Mouse (Mus musculus): ENCODE results near the gene Nhs. TPM values are rescaled to one million over a fixed set of nuclear protein-coding genes. Genes with fewer than 3 reads are reported as not detected.

The Nhs gene
- polyA plus RNA-seq, 1 experiment from 2014 or later = 0.34 TPM

GRCm38 (mm10) chrX:162020039-162020566 lies 139.4 kb downstream of the Nhs start:
- no peak for DNase-seq (ENCODE audit: low spot score)

DNA sequence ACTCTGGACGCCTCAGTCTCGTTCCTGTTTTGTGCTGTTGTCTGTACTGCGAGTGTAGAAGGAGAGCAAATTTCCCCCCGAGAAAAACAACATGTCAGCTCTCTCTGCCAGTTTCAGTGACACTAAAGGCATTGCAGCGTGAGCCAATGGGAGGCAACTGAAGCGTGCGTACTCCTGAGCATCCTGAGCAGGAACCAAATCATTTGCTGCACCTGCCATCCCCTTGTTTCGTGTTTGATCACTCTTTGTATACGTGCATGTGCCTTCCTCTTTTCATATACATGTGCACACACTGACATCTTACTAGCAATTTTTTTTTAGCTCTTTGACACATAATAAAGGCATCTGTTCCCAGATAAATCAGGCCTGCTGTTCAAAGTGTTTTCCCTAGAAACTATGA lies 142.1 kb downstream of the Nhs start:
- no peak for DNase-seq (ENCODE audit: low spot score)

GRCm38 (mm10) chrX:162012570-162012969 lies 147.0 kb downstream of the Nhs start:
- DNase-seq (ENCODE audit: low spot score) = no peak

DNA sequence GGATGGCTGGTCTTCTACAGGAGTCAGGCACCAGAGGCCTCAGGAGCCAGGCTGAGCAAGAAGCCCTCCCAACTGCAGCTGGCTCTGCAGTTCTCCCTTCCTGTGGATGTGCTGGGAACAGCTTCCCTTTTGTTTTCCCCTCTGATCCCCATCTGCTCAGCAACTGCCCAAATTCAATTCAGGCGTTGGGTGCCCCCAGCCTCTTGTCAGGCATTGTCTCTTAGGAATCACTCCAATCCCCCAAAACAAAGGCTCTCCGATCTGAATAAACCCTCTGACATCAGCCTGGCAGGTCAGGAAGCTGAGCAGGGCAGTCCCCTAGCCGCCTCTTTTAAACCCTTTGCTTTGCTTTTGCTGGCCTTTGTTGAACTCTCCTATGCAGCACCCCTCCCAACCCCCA lies 149.7 kb downstream of the Nhs start:
- no peak for DNase-seq (ENCODE audit: low spot score)

GRCm38 (mm10) chrX:162003818-162004217 lies 155.7 kb downstream of the Nhs start:
- DNase-seq (ENCODE audit: low spot score) = no peak

DNA sequence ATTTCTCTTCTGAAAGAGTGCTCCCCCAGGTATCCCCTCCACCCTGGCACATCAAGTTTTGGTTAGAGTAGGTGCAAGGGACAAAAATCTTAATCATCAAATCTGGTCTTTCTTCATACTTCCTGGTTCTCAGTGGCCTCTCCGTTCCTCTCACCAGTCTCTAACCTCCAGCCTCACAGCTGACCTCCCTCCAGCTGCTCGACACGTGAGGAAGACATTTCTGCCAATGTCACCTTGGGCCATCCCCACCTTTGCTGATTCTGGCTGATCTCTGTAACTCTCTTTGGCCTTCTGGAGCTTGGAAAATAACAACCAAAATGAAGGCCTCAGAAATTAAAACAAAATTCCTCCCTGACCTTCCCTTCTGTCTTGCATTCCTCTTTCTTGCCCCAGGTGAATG lies 160.7 kb downstream of the Nhs start:
- DNase-seq (ENCODE audit: low spot score) = no peak

GRCm38 (mm10) chrX:161997170-161997795 lies 162.2 kb downstream of the Nhs start:
- DNase-seq (ENCODE audit: low spot score) = no peak

- DNase-seq (ENCODE audit: low spot score) = no peak
Measured at GRCm38 (mm10) chrX:161990171-161990570, 169.4 kb downstream of the Nhs start.

GRCm38 (mm10) chrX:161984961-161985360 lies 174.6 kb downstream of the Nhs start:
- DNase-seq (ENCODE audit: low spot score) = no peak

- no peak for DNase-seq (ENCODE audit: low spot score)
Measured at GRCm38 (mm10) chrX:161981399-161981798, 178.1 kb downstream of the Nhs start.

GRCm38 (mm10) chrX:161979946-161980345 lies 179.6 kb downstream of the Nhs start:
- no peak for DNase-seq (ENCODE audit: low spot score)

DNA sequence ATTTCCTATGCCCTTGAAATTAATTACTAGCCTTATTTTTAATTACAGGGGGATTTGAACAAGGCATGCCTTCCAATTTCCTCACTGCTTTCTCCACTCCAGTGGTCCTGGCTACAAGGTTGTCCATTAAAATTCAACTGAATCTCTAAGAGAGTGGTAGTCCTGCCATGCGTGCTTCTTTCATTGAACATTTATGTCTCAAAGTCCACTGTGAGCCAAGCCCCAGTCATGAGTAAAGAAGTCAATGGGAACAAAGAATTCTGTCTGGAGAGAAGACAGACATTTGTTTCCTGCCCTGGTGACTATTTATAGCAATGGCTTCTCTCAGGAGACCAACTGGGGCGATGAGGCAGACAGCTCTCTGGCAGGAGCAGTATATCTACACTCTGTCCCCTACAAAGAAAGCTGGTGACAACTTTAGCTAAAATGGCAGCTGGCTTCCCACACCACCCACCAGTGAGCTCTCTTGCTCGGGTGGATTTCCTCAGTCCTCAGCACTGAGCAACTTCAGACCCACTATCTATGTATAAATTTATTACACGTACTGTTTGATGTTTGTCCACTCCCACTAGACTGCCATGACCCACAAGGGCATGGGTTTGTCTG lies 182.2 kb downstream of the Nhs start:
- DNase-seq (ENCODE audit: low spot score) = no peak

DNA sequence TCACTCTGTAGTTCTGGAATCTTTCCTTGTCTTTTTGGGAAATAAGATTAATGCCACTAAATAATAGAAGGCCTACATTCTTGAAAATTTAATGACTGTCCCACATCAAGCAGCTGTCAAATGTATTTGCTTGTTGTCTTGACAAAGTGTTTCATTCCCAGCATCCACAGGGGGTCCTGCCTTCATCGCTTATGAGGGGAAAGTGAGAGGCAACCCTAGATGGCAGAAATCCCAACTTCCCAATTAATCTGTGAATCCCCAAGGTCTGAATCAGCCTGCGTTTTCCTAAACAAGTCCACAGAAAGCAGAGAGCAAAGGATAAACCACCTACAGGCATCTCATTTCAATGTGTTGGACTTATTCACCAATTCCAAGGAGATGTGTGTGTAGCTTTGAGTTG lies 183.2 kb downstream of the Nhs start:
- no peak for DNase-seq (ENCODE audit: low spot score)

DNA sequence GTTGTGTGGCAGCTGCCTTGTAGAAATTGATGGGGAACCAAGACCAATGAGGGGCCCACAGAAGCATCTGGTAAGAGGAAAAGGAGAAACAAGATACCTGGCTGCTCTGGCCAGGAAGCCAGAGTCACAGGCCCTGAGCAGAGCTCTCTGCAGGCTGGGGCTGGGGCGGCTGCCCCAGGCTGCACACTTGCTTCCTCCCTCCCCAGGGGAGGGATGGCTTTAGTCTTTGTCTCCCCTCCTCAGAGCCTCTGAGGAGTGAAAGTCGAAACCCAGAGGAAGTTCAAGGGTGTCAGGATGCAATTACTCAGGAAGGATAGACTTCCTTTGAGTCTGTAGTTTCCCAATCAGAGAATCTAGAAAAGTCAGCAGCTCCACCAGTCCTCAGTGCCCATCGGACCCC lies 186.0 kb downstream of the Nhs start:
- no peak for DNase-seq (ENCODE audit: low spot score)

DNA sequence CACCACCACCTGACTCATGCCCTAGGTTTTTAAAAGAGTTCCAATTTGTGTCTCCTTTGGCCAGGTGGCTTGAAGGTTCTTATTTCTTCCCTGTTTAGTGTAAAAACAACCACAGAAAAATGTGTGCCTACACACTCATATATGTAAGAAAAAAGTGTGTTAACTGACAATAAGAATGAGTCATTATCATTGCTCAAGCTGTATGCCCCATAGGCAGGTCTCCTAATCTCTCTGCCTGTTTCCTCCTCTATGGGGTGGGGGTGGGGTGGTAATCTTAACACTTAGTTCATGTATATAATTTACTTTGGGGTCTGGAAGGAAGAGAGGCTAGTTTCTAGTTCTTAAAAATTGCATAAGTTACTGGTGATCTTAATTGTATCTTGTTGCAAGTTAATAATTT lies 186.8 kb downstream of the Nhs start:
- DNase-seq (ENCODE audit: low spot score) = no peak

DNA sequence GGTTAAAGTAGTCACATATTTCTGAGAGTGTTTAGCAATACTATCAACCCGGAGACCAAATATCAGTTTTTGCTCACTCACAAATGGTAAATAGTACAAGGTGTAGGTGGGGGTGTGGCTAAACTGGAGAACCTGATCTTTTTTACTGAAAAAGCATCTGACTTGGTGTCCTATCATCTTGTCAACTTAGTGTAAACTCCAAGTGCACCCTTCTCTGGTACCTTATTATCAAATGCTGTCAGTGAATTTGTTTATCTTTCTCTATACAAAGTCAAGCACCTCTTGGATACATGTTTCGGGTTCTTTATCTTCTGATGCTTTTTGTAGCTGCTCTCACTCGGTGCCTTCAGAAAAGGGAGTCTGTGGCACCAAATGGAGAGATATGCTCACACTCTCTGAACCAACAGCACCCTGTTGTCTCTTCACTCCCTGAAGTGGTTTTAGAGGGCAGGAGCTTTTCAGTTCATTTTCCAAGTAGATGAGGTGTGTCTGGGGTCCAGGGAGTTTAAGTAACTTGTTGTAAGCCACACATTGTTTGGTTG lies 187.5 kb downstream of the Nhs start:
- DNase-seq (ENCODE audit: low spot score) = no peak

- DNase-seq (ENCODE audit: low spot score) = no peak
Measured at GRCm38 (mm10) chrX:161971131-161971530, 188.4 kb downstream of the Nhs start.

DNA sequence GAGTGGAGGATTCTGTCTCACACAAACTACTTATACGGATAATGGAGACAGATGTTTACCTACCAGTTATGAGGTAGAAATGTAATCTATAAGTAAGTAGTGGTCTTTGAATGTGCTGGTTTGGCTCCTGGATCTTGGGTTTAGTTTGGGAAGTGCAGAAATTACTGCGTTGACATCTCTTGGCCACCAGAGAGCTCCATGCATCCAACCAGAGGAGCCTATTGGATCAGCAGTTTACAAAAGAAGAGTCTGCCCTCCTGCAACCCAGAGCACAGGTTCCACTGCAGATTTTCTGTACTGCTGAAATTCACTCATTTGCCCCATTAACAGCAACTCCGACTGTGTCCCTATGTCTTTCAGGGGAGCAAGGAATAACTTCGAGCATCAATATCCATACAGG lies 191.8 kb downstream of the Nhs start:
- DNase-seq (ENCODE audit: low spot score) = no peak

GRCm38 (mm10) chrX:161963372-161963771 lies 196.2 kb downstream of the Nhs start:
- no peak for DNase-seq (ENCODE audit: low spot score)

DNA sequence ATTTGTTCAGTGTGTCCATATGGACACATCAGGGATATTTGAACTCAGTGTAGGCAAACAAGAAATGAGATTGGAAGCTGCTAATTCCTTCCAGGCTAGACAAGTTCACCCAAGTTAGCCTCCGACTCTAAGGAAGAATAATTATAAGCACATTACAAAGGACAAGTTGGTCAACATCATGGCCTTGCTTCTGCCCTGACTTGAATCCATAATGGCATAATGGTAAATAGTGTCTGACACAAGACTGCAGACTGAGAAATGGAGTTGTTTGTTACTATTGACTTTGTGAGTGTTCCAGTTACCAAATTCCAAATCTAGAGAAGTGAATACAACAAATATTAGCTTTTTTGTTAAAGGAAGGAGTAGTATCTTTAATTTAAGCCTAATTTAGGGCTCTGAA lies 196.7 kb downstream of the Nhs start:
- DNase-seq (ENCODE audit: low spot score) = no peak

DNA sequence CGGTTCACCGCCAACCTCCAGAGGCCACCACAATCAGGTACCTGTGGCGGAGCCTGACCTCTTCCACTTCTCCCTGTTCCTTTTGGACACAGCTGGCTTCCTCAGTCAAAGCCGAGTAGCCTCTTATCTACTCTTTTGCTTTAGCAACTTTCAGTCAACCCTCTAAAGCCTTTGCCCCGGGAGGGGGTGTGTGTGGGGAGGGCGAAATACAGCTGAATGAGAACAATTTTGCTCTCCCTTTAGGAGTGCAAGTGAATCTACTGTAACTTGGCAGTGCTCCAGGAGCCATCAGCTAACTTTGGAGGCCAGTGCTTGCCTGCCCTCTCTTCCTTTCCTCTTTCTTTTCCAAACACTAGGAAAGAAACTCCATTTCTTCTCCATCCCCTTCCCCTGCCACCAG lies 197.8 kb downstream of the Nhs start:
- DNase-seq (ENCODE audit: low spot score) = no peak

GRCm38 (mm10) chrX:161961176-161961575 lies 198.4 kb downstream of the Nhs start:
- DNase-seq (ENCODE audit: low spot score) = no peak

DNA sequence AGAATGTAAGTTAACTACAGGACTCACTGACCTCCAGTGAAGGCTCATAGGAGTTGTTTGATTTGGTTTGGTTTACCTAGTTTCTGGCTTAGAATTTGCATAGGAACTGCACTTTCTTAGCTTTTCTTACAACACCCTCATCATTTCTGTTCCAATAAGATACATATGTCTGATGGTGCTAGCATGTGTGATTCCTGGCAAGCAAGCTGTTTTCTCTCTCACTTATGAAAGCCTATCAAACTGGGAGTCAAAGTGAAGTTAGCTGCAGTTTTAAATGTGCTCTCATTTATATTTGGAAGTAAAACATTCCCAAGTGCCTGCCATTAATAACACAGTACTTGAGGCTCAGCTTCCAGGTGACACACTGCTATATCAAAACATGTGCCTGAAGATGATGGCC lies 207.2 kb downstream of the Nhs start:
- DNase-seq (ENCODE audit: low spot score) = no peak

Data from thymus, postnatal 0 days (tissue).